Mouse (Mus musculus) adrenal gland, postnatal 14 days (tissue): Measurements from ENCODE around the gene Tbc1d16. TPM values are rescaled to one million over a fixed set of nuclear protein-coding genes. Genes with fewer than 3 reads are reported as not detected.
A peak's percentile ranks its signal among the peaks of the same experiment; 100 is the strongest.
"Not testable (repeated sequence)": the region's sequence is repeated elsewhere in the genome, so short reads cannot be mapped to it uniquely, and the experiment has no call there.

Experiments
- DNase-seq: peaks from one replicate; pipeline ENCODE4 v3.0.0; 2021; ENCODE audit warnings: mixed read lengths
- long read RNA-seq, 2 experiments: library from polyadenylated mRNA; stranded (forward); transcript quantifications; one replicate each; pipeline ENCODE4 v2.0.0; 2021
- total RNA-seq: library from RNA; stranded (reverse); gene quantifications from 2 replicates; pipeline ENCODE4 v1.2.3, GENCODE M21; 2021

Gene Tbc1d16
- 18.1 and 18.7 TPM in 2 replicates for total RNA-seq
- long read RNA-seq, experiment 1, partial matches to known transcripts: 0 of 3 reads
- long read RNA-seq, experiment 1, other reads (novel, unspliced or antisense): 3 of 3 reads
- long read RNA-seq, experiment 2, partial matches to known transcripts: 2 of 9 reads
- long read RNA-seq, experiment 2, other reads (novel, unspliced or antisense): 7 of 9 reads

GRCm38 (mm10) chr11:119228091-119228781 lies at the start of gene Tbc1d16, which contains the start of gene Ccdc40:
Tbc1d16 (minus strand) TSS chr11:119228499.
Ccdc40 (plus strand) TSS chr11:119228572.
- peak; percentile 82 for DNase-seq

DNA sequence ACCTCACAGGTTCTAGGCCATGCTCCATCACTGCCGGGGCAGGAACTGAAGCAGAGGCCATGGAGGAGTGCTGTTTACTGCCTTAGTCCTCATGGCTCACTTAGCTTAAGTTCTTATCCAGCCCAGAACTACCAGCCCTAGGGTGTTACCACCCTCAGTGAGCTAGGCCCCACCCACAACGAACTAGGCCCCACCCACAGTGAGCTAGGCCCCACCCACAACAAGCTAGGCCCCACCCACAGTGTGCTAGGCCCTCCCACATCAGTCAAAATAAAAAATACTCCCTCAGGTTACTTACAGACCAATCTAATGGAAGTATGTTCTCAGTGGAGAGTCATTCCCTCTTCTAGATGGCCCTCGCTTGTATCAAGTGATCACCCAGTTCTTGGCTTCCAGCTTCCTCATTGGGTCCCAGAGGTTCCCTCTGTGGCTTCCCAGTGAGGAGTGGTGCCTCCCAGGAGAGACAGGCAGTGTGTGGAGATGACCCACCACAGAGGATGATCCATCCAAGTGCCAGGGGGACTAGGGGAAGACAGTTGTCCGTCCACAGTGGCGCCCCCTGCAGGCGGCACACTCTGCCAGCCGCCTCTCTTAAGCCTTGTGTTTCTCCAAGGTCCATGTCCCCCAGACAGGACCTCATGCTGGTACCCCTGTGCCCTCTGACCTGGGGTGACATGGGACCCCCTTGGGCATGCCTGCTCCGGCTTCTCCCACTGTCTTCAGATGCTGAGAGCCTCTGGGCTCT lies 45.1 kb upstream of the Tbc1d16 start:
- DNase-seq: no peak

GRCm38 (mm10) chr11:119272492-119272891 lies 44.2 kb upstream of the Tbc1d16 start:
- not testable (repeated sequence) for DNase-seq

DNA sequence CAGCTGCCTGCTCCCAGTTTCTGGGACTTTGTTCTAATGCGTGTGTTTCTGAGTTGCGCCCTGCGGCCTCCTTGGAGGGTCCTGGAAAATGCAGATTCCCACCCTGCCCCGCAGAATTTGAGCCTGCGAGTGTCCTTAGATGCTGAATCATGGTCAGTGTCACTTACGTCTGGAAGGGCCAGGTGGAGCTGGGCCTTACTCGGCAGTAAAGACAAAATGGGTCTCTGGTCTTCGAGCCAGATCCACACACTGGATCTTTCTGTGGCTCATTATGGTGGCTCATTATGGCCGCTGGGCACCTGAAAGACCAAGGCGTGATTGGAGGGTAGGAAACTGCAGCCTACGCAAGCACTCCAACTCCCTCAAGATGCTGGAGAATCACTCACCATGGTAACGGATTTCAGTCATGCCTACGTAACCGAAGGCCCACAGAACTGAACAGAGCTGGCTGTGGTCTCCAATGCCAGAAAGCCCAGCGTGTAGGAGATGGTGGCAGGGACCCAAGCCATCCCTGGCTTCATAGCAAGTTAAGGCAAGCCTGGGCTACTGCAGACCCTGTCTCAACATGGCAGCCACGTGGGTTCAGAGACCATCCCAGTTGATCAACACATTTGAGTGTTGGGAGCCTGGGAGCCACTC lies 40.4 kb upstream of the Tbc1d16 start:
- no peak for DNase-seq

DNA sequence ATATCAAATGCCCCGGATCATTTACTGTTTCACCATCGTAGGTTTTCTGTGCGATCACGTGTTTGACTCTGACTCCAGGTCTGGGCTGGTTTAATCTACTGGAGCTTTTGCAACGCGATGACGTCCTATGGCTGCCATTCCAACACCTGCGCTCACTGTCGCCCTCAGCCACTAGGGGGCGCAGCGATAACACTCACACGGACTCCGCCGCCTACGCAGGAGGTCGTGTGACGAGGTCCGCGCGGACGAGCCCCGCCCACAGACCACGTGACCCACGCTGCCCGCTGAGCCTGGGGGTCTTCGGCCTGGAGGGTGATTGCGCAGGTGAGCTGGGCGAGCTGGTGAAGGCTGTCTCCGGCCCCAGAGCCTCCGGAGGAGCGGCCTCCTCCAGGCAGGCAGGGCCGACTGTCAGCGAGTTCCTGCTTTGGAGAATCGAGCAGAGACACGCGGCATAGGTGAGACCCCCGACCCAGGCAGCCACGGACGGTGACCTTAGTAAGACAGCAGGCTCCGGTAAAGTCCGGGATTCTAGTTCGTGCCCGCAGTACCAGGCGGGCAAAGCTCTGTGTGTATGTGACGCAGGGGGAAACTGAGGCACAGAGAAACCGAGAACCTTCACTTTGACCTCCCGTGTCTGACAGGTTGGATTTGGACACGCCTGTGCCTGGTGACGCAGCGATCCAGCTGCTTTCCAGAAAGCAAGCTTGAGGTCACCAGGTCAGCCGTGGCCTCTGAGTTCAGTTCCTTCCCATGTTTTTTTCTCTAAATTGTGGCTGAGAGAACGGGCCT lies 39.7 kb upstream of the Tbc1d16 start, which contains the start of gene Gaa:
Gaa (plus strand) TSS at position 120 of the 789 bp plus-strand sequence.
- peak; percentile 97 for DNase-seq

DNA sequence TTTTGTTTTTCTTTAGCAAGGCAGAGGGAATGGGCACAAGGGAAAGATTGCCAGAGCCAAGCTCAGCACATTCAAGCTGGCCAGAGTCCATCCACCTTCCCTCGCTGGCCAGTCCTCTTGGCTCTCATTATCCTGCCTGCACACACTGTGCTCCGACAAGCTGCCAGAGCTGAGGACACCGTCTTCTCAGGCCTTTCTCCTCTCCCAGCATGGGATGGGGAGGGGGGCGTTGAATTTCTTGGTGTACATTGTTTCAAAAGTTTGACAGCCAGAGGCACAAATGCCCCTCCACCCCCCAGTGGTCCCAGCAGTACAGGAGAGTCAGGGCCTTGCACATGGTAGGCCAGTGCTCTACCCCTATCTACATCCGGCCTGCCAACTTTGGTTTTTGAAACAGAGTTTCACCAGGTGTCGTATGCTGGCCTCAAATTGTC lies 39.0 kb upstream of the Tbc1d16 start:
- DNase-seq: peak; percentile 61

DNA sequence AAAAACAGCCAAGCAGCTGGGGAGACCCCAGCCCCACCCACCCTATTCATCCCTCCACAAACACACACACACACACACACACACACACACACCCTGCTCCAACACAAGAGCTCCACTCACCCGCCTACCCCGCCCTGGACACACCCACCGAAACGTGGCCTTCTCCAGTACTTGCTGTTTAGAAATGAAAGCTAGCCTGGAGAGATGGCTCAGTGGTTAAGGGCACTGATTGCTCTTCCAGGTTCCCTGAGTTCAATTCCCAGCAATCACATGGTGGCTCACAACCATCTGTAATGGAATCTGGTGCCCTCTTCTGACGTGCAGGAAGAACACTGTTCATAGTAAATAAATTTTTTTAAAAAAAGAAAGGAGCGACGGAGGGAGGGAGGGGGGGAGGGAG lies 37.5 kb upstream of the Tbc1d16 start:
- no peak for DNase-seq

DNA sequence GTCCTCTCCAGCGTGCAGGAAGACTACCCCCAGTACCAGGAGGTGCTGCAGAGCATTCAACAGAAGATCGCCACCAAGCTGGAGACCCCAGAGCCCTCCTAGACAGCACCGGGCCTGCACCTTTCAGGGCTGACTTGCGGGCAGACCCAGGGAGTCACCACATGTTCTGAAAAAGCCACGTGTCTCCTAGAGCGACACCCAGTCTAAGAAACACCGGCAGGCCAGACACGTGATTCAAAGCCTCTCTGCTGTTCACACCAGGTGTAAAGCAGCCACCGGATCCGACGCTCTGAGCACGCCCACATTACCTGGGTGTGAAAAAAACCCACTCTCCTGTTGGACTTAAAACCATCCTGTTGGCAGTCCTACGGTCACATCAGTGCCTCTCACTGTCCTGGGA lies 36.1 kb upstream of the Tbc1d16 start:
- no peak for DNase-seq

DNA sequence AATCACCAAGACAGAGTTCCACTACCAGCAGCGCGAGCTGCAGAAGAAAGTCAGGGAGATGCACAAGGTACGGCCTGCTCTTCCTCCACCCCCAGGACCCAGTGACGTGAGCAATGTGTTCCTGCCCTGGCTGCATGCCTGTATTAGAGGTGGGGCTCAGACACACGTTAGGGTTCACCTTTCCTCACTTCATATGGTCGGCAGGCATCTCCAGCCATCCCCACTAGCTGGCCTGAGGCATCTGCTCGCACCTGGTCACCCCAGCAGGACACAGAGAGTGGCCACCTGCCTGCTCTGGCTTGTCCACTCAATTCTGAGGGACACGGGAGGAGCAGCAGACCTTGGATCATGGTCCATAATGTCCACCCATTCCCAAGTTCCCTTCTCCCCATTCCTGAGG lies 31.7 kb upstream of the Tbc1d16 start:
- DNase-seq: no peak

GRCm38 (mm10) chr11:119258572-119259322 lies 30.4 kb upstream of the Tbc1d16 start:
- DNase-seq: peak; percentile 78

- DNase-seq: no peak
These were observed 29.9 kb upstream of the Tbc1d16 start for GRCm38 (mm10) chr11:119258216-119258571.

DNA sequence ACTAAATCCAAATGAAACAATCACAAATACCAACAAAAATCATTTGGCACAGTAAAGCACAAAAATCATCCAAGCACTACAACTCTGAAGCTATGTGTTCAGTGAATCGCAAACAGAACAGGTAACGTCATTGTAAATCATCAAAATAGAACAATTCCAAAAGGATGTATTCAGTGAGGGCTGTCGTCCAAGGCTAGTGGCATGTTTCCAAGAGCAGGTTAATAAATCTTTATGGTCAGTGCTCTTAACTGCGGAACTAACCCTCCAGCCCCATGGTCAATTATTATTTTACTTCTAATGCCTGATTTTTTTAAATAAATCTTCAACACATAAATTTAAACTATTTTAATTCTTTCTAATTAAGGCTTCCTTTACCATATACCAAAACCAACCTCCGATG lies 28.3 kb upstream of the Tbc1d16 start:
- not testable (repeated sequence) for DNase-seq

- DNase-seq: peak; percentile 72
These were observed 24.7 kb upstream of the Tbc1d16 start for GRCm38 (mm10) chr11:119252854-119253541.

DNA sequence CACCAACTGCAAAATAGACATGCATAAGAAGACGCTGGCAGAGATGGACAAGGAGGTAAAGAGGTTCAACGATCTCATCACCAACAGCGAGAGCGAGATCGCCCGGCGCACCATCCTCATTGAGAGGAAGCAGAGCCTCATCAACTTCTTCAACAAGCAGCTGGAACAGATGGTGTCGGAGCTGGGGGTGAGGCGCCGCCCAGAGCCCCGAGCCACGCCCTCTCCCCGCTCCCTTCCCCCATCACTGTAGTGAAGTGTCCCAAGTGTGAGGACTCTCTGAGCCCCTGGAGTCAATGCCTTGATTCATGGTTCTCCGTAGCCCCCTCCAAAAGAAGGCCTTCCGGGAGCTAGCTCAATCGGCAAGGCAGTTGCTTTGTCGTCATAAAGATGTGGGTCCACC lies 22.7 kb upstream of the Tbc1d16 start:
- DNase-seq: no peak

DNA sequence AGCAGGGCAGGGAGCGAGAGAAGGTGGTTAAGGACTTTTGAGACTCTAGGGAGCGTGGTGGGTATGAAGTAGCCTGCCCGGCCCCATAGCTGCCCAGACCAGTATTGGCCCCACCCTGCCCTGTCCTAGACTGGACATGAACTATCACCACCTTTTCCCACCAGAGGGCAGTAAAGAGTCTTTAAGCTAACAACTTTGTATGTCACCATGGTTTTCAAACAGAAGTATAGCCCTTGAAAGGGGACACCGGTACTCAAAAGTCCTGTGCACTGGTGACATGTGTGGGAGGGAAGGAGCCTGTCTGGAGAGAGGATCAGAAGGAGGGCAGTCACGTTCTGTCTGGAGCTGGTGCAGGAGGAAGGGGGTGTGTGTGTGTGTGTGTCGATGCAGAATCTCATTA lies 20.7 kb upstream of the Tbc1d16 start:
- peak; percentile 80 for DNase-seq

- DNase-seq: not testable (repeated sequence)
These were observed 17.2 kb upstream of the Tbc1d16 start for GRCm38 (mm10) chr11:119245543-119245942.

GRCm38 (mm10) chr11:119239480-119239879 lies 11.2 kb upstream of the Tbc1d16 start:
- no peak for DNase-seq

DNA sequence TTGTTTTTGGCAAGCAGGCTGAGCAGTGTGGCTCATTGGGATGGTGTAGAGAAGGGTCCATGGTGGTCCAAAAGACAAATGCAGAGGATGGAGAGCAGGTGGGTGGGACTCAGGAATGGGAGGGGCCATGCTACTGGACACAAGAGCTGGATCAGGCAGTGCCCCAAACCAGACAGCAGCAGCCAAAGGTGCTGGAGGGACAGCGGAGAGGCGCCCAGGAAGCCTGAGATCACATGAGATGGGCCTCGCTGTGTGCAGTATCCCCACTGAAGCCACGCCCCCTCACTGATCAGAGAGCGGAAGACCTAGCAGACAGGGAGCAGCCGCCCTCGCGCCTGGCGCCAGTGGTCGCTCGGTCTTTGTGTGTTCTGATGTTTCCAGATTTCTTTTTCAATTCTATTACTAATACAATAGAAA lies 10.0 kb upstream of the Tbc1d16 start:
- peak; percentile 74 for DNase-seq

GRCm38 (mm10) chr11:119237568-119238304 lies 9.4 kb upstream of the Tbc1d16 start:
- DNase-seq: peak; percentile 66

- no peak for DNase-seq
These were observed 8.7 kb upstream of the Tbc1d16 start for GRCm38 (mm10) chr11:119237007-119237406.
